Mouse (Mus musculus) right cerebral cortex, postnatal 10 days (tissue): ENCODE measurements around the gene Ifnar2.

Experiments used
- DNase-seq, 2 experiments: peaks; one replicate each; pipeline ENCODE4 v3.0.0; 2021; ENCODE audit warnings: low spot score in 2 of 2

Gene Ifnar2

DNA sequence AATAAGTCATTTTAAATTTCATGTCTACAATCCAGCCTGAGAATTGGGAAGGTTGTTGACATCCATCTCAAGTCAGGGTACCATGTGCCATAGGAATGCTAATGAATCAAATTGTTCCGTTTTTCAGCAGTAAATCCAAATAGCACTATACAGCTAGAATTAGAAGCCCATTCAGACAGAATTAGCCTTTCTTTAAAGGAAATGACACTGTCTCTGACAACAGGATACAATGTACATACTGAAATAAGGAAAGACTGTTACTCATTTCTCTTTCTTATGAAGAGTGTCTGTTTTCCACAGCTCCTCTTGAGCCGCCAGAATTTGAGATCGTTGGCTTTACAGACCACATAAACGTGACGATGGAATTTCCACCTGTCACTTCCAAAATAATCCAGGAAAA, 18.8 kb downstream of the Ifnar2 start, which contains the start of gene Gm21970:
Gene Gm21970 (plus strand): TSS at position 301 of the 400 bp plus-strand sequence.
- DNase-seq: no peak

DNA sequence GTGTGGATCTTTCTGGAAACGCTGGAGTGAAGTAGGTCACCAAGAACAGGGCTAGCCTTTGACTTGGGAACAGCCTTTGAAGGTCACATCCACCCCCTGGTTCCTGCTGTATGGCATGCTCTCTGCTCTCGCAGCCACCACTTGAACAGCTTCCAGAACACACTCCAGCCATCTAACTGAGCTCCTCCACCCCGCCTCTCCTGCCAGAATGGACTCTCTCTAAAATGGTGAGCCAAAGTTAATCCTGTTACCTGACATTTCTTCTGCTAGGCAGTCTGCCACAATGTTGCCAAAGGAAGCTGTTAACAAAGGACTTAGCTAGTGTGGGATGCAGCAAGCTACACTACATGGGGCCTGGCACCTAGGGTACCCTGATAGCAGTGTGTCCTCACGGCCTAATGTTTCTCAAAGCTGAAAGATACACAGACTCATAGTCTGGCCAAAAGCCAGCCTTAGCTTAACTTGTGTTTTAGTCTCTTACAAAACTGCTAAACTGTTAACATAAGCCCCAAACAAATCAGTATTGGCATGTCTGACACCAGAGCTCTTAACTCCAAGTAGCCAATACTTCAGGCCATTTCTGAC, 22.3 kb downstream of the Ifnar2 start:
- DNase-seq: no peak

DNA sequence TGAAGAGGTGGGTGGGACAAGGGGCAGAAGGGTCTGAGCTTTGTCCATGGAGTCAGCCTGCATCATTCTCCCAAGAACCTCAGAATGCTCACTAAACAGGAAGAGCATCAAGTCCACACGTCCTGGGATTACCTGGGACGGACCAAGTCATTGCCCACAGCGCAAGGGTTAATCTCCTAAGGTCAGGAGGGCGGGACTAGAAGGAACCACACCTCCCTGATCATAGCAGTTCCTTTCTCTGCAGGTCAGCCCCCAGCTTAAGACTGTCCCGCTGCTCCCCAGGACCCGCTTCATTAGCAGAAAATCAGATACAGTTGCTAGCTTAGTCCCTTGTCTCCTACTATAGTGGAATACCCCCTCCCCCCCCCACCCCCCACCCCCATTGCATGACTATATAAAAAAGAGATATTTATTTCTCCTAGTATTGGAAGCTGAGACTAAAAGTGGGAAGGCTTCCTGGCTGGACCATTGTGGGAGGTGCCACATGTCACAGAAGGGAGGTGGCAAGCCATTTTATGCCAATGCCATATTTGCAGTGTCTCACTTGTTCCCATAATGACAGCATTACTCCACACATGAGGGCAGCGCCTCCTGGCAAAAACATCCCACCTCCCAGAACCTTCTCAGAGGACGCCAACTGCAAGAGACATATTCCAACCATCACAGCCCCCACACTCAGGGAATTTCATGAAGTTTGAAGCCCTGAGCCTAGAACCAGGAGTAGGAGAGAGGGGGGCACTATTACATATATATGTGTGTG, 23.2 kb downstream of the Ifnar2 start:
- DNase-seq: no peak

DNA sequence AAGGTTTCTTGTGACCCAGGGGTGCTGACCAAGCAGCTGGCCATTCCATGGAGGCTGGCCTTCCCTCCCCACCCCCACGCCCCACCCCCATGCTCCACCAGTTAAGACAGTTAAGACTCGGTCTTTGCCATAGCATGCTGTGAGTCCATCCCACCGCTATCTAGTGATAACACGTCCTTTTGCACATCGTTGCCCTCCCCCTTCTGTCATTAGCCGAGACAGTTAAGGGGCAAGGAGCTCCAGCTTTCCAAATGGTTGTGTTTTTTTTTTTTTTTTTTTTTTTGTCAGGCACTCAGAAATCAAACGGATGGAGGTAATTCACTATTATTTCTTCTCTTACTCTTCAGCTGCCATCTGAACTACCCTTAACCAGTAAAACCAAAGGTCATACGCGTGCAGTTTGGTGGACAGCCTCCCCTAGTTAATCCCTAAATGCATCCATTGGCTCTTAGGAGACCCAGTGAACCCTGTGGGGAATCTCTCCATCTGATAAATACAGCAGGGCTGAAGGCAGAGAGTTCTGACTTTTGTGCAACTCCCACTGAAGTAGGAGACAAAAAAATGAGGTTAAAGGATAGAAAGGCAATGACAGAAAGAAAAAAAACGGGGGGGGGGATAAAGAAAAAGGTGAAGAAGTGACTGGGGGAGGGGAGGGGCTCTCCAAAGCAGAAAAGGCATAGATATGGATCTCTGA, 24.4 kb downstream of the Ifnar2 start:
- no peak for DNase-seq

DNA sequence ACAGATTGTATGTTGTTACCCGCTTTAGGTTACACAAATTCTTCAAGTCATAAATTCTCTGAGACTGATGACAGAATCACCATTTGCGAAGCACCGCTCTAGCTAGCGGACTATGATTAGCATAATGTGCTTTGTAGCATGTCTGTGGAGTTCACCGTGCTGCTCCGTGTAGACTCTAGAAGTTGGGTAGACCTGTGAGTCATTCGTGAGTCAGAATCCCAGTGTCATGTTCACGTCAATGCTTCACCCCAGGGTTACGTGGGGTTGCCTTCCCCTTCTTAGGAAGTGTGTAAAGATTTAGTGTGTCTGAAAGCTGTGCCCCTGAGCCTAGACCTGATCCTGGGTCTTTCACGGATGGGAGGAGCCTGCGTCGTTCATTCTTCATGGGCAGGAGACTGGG, 25.4 kb downstream of the Ifnar2 start:
- no peak for DNase-seq

DNA sequence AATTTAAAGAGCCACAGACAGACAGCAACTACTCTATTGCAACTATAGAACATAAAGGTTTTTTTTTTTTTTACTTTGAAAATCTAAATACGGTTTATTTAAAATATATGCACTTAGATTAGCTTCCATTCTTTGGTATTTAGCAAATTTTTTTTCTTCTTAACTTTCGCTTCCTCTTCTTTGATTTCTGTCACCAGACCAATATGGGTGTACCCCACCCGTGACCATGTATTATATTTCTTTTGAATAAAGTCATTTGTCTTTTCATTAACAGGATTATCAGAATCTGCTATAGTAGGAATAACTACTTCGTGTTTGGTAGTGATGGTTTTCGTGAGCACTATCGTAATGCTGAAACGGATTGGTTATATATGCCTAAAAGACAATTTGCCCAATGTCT, 26.4 kb downstream of the Ifnar2 start:
- no peak for DNase-seq

DNA sequence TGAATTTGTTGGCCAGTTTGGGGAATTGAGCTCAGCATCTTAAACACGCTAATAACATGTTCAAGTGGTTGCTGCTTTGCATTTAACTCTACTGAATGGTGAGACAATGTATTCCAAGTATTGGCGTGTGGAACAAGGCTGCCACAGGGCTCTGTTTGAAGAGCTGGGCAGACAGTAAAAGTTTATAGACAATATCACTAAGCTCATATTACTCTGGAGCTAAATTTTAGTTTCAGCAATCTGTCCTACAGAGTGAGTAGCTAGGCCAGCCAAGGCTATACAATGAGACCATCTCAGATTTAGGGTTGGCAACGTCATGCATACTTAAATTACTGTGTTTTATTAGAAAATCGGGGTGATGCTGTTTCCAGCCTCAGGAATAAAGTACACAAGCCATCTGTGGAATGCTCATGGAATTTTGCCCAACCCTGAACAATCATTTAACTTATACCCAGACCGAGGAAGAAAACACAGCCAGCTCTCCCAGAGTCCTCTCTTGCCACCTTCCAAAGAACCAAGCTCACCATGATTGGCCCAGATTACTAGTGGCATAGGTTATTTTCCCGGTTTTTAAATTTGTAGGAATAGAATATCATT, 29.1 kb downstream of the Ifnar2 start:
- no peak for DNase-seq

DNA sequence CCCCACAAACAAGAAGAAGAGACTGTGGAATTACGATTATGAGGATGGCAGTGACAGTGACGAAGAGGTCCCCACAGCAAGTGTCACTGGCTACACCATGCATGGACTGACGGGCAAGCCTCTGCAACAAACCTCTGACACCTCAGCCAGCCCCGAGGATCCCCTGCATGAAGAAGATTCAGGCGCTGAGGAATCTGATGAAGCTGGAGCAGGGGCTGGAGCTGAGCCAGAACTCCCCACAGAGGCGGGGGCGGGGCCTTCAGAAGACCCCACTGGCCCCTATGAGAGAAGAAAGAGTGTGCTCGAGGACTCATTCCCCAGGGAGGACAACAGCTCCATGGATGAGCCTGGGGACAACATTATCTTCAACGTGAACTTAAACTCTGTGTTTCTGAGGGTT, 31.2 kb downstream of the Ifnar2 start:
- DNase-seq: no peak

DNA sequence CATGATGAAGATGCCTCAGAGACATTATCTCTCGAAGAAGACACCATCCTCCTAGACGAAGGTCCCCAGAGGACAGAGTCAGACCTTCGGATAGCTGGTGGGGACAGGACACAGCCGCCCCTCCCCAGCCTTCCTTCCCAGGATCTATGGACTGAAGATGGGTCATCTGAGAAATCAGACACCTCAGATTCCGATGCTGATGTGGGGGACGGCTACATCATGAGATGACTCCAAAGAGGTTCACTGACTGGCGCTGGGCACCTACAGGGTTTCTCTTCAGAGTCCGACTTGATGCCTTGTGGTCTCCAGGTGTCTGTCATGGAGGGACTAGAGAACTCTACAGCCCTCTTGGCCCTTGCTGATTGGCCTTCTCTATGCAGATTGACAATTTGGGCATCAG, 31.6 kb downstream of the Ifnar2 start:
- no peak for DNase-seq

DNA sequence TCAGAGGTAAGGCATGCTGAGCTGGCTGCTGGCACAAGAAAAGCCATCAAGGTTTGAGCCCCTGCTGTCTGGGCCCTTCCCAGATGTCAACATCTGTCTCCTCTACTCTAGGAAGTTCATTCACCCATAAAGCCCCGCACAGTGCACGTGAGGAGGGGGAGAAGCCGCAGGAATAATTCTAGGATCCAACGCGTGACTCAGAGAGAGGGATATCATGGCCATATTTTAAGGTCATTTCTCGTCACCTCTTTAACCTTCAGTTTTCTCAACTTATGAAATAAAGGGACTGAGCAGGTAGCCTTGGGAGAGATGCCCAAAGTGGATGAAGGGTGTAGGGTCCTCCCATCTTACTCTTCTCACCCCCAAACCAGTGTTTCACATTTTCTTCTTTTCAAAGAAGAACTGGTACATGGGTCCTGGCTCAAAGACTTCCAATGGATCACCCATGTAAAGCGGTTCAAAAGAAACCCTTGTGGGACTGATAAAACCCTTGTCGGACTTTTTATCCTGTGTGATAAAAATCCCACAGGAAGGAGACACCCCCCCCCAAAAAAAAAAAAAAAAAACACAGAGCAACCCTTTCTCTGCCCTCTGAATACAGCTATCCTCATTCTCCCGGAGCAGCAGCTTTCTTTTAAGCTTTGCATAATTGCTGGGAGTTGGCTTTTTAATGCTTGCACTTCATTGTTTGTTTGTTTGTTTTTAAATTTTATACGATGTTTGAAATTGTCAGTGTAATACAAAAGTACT, 32.4 kb downstream of the Ifnar2 start:
- no peak for DNase-seq

DNA sequence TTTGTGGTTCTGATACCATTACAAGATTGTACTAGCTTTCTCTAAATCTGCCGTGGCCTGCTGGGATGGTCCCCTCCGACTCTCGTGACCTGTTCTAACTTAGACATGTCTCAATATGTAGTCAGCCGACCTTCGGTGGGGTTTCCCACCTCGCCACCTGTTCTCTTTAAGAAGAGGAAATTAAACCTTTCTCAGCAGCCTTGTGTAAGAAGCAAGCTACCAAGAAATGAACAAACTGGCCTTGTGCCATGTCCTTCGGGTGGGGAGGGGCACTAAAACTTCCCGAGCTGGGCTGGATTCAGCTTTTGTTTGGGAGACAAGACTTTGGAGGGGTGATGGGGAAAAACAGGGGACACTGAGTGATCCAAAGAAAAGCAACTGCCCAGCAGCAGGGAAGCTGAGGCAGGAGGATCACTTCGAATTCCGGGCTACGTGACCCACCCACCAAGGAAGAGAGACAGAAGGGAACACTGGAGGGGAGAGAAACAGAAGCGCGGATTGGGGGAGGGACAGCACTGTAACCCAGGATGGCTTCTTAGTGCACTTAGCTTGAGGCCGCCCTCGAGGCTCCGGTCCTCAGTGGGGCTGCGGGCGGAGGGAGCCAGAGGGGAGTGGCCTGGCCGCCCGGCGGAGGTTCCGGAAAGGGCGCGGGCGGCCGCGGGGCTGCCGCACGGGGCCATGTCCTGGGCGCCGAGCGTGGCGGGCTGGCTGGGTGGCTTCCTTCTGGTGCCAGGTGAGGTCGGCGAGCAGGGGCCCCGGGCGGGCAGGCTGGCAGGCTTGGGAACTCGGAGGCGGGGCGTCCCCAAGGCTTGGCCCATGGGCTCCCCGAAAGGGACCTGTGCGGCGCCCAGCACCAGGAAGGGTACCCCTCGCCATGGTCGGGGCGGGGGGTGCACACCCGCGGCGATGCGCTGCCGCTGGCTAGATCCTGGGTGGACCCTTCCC, 33.3 kb downstream of the Ifnar2 start, which contains the start of gene Il10rb:
Gene Il10rb (plus strand): TSS at position 525 of the 945 bp plus-strand sequence.
- peak; percentile 53 to 68 for DNase-seq

DNA sequence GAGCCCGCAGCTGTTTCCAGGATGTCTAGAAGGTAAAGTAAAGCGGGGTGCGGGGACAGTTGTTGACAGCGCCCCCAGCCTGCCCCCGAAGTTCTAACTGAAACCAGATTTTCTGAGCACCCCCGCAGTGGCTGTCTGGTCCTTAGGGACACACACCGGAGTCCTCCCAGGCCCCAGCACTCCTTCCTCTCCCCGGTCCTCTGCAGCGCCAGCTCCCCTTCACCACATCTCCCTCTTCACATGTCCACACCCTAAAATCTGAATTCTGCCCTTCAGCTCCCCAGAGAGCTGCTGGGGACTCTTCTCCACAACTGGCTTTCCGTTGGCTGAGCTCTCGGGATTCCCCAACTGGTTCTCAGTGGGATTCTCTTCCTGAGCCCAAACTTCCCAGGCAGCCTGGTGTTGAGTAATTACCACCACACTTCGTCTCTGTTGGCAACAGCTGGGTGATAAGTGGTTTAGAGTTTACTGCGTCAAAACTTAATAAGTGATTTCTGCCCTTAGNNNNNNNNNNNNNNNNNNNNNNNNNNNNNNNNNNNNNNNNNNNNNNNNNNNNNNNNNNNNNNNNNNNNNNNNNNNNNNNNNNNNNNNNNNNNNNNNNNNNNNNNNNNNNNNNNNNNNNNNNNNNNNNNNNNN, 34.1 kb downstream of the Ifnar2 start:
- DNase-seq: peak in 1 of 2 experiments; percentile 28

DNA sequence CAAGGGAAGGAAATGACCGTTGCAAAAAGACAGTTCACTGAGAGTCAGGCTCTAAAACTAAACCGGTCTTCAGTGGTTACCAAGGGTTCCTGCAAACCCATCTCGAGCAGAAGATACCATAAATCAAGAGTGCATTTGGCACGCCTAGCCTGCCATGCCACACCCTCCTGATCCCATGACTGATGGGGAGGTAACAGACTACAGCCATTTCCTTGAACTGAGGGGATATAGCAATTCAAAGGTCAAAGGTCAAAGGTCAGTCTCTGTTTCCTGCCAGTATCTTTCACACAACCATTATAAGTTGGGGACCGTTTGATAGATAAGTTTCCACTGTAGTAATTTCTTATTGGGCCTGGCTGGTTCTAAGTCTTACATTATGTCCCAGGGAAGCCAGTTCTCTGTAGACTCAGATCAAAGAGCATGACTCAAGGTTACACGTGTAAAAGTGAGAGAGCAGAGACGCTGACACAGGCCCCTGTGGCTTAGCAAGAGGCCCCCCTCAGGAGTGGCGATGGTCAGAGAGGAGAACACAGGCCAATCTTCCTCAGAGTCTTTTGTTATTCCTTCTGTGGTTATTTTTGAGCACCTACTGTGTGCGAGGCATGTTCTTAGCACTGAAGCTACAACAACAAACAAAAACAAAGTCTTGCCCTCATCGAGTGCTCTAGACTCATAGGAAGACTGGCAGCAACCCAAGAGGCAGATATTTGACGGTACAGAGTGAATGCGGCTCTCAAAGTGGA, 40.7 kb downstream of the Ifnar2 start:
- no peak for DNase-seq

DNA sequence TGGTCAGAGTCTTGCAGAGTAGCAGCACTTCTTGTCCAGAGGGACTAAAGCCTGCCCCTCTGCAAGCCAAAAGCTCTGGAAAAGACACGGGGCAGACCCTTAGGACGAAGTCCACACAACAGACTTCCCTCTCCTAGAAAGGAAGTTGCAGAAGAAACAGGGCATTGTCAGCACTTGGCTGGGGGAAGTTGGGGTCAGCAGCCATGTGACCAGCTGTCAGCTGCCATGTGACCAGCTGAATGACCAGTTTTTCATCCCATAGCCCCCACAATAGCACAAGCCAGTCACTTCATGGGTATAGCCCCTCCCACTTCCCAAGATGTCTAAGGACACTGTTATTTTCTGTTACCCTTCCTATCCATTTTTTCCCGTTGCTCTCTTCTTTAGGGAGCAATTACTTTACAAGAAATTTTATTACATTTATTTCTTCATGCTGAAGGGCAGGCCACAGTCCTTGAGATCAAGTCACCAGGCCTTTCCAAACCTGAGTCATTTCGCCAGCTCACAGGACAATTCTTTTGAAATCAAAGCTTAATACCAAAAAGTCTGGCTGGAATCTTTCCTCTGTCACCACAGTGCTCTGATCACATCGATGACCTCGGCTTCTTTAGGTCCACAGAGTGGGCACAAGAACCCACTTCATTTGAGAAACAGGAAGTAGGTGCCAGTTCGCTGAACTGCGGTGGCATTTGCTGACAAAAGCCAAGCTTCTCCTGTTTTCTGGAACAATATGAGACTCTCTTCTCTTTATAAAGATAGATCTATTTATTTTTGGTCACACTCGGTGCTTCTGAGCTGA, 43.0 kb downstream of the Ifnar2 start:
- peak; percentile 33 to 48 for DNase-seq

DNA sequence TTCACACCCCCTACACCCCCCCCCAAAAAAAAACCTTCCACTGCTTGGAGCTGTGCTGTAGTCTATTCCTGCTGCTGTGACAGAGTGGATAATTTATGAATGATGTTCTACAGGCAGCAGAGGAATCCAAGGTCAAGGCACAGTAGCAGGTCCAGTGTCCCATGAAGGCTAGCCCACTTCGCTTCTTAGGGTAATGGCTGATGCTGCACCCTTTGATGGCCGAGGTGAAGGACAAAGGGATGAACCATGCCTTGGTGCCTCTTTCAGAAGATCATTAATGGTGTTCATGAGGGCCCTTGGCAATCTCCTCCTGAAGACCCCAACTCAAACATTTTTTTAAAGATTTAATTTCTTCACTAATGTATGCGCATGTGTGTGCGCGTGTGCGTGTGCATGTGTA, 43.8 kb downstream of the Ifnar2 start:
- DNase-seq: no peak

DNA sequence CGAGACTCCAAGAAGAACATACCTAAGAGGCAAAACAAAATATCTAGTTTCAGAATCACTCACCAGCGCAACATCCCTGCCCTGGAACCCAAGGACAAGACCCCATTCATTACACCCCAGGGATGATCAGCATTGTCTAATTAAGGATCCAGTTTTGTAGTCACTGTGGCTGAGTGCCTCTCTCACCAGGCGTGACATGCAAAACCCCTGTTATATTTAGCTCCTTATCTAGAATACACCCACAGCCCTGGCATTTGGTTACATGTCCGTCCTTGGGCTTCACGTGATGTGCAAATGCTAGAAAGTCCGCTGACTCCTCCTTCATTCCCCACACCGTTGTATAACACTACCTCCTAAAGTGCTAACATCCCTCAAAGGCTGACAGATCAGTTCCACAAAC, 44.4 kb downstream of the Ifnar2 start:
- DNase-seq: no peak

DNA sequence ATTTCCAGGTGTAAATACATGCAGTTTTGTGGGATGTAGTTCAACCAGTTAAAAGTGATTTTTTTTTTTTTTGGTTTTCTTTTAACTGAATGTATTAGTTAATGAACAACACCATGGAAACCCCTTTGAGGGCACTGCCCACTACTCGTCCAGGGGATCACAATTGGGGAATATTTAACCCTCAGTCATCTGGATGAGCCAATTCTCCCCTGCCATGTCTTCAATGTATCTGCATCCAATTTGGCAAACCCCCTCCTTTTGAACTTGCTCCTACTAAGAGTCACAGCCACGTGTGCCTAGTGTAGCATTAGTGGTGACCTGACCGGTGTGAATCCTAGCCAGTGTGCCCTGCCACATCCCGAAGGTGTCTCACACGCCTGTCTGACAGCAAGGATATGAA, 45.9 kb downstream of the Ifnar2 start:
- no peak for DNase-seq

DNA sequence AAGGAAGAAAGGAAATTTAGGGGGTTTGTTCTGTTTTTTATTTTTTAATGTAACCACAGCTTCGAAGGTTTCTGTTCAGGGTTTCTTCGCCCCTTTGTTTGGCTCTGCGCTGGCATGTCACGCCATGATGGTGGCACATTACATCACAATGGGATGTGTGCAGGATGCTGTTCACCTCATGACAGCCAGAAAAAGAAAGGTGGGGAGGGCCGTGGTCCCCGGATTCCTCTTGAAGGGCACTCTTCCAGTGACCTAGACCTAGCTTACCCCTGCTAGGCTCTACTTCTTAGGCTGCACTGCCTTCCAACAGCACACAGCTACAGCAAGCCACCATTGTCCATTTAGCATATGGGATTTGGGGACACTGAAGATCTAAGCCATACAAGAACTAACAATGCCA, 53.2 kb downstream of the Ifnar2 start:
- no peak for DNase-seq

DNA sequence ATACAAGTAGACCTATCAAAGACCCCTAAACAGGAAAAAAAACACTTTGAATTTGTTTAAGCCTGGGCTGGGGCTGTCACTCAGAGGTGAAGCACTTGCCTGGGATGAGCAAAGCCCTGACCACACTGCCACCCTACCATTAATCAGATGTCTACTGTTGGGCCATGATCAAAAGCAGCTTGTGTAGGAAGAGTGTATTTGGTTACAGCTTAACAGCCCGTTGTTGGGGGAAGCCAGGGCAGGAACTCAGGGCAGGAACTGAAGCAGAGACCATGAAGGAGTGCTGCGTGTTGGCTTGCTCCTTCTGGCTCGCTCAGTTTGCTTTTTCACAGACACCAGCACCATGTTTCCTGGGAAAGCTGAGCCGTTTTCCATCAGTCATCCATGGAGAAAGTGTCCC, 54.0 kb downstream of the Ifnar2 start:
- no peak for DNase-seq
